Mouse (Mus musculus) heart, embryonic 10.5 days (tissue): ENCODE data around the gene Gata1. TPM values are rescaled to one million over a fixed set of nuclear protein-coding genes. Genes with fewer than 3 reads are reported as not detected.
"Not testable (repeated sequence)": the region's sequence is repeated elsewhere in the genome, so short reads cannot be mapped to it uniquely, and the experiment has no call there.

ENCODE experiments used
- DNase-seq: peaks from one replicate; pipeline ENCODE4 v3.0.0-alpha.2; 2017; ENCODE audit warnings: low spot score
- H3K27ac ChIP-seq: fragments of 300-500 bp; sonication (generic); 2 replicates; pipeline ENCODE4 v1.5.1; 2016; ENCODE audit warnings: mild to moderate bottlenecking
- H3K27me3 ChIP-seq: fragments of 300-500 bp; sonication (generic); 2 replicates; pipeline ENCODE4 v1.6.1; 2016; ENCODE audit warnings: mild to moderate bottlenecking; ENCODE audit not compliant: poor library complexity, insufficient read depth, severe bottlenecking
- H3K36me3 ChIP-seq: fragments of 300-500 bp; sonication (generic); 2 replicates; pipeline ENCODE4 v1.6.1; 2016; ENCODE audit warnings: mild to moderate bottlenecking, moderate library complexity
- H3K4me1 ChIP-seq: fragments of 300-500 bp; sonication (generic); 2 replicates; pipeline ENCODE4 v1.6.1; 2016; ENCODE audit warnings: mild to moderate bottlenecking
- H3K4me3 ChIP-seq: fragments of 300-500 bp; sonication (generic); 2 replicates; pipeline ENCODE4 v1.5.1; 2016; ENCODE audit warnings: mild to moderate bottlenecking, moderate library complexity
- H3K9me3 ChIP-seq: fragments of 300-500 bp; sonication (generic); 2 replicates; pipeline ENCODE4 v1.6.1; 2016; ENCODE audit warnings: mild to moderate bottlenecking, moderate library complexity
- WGBS: fragments of 180-500 bp; shearing (Covaris S2); methylation state at CpG from one replicate; pipeline ENCODE4 v1.1.7; 2016; 5-methylcytosine and 5-hydroxymethylcytosine counted together
- polyA plus RNA-seq: library from polyadenylated mRNA; unstranded; fragments of >200 nt; fragmentation: Nextera tagmentation; extraction: Ambion mirVana; gene quantifications from 2 replicates; pipeline ENCODE4 v1.2.1, GENCODE M21; 2016

Gata1 gene
- polyA plus RNA-seq, 1 experiment from 2014 or later = 20.2 TPM

- H3K27ac ChIP-seq = peak overlapping the region; percentile 86
- DNase-seq = peak; percentile 99
- H3K9me3 ChIP-seq = no peaks in the 10 kb centered on the region
- H3K27me3 ChIP-seq = no peaks in the 10 kb centered on the region
- no peaks in the 10 kb centered on the region for H3K36me3 ChIP-seq
- 14% methylated on average over 38 of the region's 38 CpGs for WGBS
- H3K4me3 ChIP-seq = peak overlapping the region; percentile 60
- H3K4me1 ChIP-seq = no peaks in the 10 kb centered on the region
Observed at GRCm38 (mm10) chrX:7947900-7948492, 29.9 kb downstream of the Gata1 start.

DNA sequence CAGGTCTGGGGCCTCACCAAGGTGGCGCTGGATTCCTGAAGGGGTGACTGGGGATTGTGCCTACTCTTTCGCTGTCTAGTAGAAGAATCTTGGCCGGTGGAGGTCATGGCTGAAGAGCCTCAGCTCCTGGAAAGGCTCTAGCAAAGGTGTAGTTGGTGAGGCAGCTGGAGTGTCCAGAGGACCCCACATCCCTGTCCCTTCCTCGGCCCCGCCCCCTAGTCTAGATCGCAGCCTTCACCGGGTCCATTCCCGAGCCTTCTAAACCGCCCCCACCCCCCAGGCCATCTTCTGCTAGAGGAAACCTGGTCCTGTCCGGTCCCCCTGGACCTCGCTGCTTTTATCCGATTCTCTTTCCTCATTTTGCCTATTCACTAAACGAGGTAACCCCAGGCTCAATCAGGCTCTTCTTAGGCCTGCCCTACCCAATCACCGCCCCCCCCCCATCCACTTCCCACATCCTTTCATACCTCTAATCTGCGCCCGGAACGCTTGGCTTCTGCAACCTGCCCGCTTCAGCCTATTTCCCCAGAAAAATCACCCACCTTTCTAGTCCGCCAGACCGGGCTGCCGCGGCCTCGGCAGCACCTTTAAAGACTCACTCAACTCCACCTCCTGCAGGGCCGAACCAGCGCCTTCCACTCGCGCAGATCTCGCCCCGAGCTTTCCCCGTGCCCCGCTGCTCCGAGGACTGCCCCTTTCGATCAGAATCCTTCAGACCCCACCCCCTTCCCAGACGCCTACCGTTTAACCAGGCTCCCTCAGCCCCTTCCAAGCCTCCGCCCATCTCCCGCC, 30.6 kb downstream of the Gata1 start, which contains the start of gene Hdac6:
Gene Hdac6, minus strand, starts transcription at position 782 of the 792 bp plus-strand sequence.
- DNase-seq = no peak
- Histone ChIP-seq H3K4me1 (no peaks in the 10 kb centered on the region), H3K27me3 (no peaks in the 10 kb centered on the region), H3K9me3 (no peaks in the 10 kb centered on the region), H3K36me3 (no peaks in the 10 kb centered on the region), H3K27ac (peak within 1 kb of the TSS; percentile 86), H3K4me3 (peak within 1 kb of the TSS; percentile 60)
- 17% methylated on average over 35 of the region's 37 CpGs for WGBS

DNA sequence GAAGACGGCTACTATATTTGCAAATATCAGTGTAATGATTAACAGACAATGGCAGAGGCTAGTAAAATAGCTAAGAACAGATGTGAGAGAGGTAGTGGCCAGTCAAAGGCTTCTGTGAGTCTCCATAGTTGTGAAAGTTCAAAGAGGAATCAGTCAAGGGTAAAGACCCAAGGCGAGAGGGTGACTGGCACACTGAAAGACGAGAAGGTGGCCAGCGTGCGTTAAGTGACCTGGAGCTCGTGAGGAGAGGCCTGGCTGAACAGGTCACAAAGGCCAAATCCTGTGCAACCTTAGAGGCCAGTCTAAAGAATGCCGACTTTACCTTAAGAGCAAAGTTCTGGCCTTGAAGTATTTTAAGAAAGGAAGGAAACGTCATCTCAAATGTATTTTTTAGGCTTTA, 32.3 kb downstream of the Gata1 start:
- H3K27me3 ChIP-seq = no peaks in the 10 kb centered on the region
- H3K9me3 ChIP-seq = no peaks in the 10 kb centered on the region
- H3K4me3 ChIP-seq = no peak overlapping the region
- no peak for DNase-seq
- peaks cover 11% of the 10 kb centered on the region; the same call in 1 of the 2 replicates for H3K36me3 ChIP-seq
- H3K27ac ChIP-seq = no peak overlapping the region
- no peaks in the 10 kb centered on the region for H3K4me1 ChIP-seq
- 83% methylated on average over 8 of the region's 8 CpGs for WGBS

GRCm38 (mm10) chrX:7937667-7938066, 40.2 kb downstream of the Gata1 start:
- 88% methylated on average over 6 of the region's 6 CpGs for WGBS
- Histone ChIP-seq H3K4me1 (no peaks in the 10 kb centered on the region), H3K9me3 (no peaks in the 10 kb centered on the region), H3K36me3 (peaks cover 46% of the 10 kb centered on the region), H3K27me3 (no peaks in the 10 kb centered on the region), H3K4me3 (no peak overlapping the region), H3K27ac (no peak overlapping the region)
- DNase-seq = no peak

- Histone ChIP-seq H3K9me3 (no peaks in the 10 kb centered on the region), H3K27me3 (no peaks in the 10 kb centered on the region), H3K27ac (no peak overlapping the region), H3K4me3 (no peak overlapping the region), H3K4me1 (no peaks in the 10 kb centered on the region), H3K36me3 (peaks cover 43% of the 10 kb centered on the region)
- WGBS = 33% methylated on average over 11 of the region's 11 CpGs
- no peak for DNase-seq
Observed at GRCm38 (mm10) chrX:7936874-7937273, 41.0 kb downstream of the Gata1 start.

DNA sequence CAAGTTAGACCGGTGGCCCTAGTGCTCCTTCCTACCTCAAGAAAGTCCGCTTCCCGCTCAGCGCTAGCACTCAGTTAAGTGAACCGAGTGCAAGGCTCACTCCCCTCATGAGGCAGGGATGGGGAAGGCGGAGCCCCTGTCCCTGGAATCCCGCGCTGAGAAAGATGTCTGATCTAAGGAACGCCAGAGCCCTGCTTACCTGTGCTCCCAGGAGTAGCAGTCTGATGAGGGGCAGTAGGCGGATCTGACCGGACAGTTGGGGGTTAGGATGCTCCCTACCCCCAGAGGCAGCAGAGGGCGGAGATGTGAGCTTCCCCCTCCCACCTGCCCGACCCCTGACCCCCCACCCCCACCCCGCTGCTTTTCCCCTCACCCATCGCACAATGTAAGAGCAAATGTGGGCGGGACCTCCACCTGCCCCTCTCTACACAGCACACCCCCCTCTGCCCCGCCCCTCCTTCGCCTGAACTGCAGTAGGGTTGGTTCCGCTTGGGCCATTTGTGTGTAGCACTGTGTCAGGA, 49.5 kb downstream of the Gata1 start, which contains the start of gene Eras:
Gene Eras, minus strand, starts transcription at position 338 of the 521 bp plus-strand sequence.
- no peaks in the 10 kb centered on the region for H3K9me3 ChIP-seq
- H3K27me3 ChIP-seq = peaks cover 63% of the 10 kb centered on the region
- H3K4me1 ChIP-seq = no peaks in the 10 kb centered on the region
- peaks cover 16% of the 10 kb centered on the region; the same call in 1 of the 2 replicates for H3K36me3 ChIP-seq
- WGBS = 12% methylated on average over 19 of the region's 19 CpGs
- H3K27ac ChIP-seq = no peak within 1 kb of the TSS
- no peak within 1 kb of the TSS for H3K4me3 ChIP-seq
- DNase-seq = no peak

DNA sequence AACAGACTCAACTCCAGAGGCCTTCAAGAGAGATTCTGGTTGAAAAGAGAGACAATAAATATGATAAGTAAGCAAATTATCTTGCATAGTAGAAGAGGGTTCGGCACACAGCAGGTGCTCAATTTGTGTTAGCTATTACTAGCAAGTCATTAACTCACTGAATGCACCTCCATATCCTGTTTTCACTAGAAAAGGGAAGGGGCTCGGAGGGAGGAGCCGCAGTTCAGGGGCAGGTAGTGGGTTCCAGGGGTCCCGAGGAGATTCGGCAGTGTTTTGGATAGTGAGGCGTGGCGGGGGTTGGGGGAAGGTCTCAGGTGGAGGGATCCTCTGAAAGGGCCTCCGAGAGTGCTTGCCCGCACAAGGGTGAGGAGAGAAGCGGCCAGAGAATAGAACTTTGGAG, 50.8 kb downstream of the Gata1 start:
- peaks cover 75% of the 10 kb centered on the region for H3K27me3 ChIP-seq
- no peak overlapping the region for H3K27ac ChIP-seq
- H3K9me3 ChIP-seq = no peaks in the 10 kb centered on the region
- no peak overlapping the region for H3K4me3 ChIP-seq
- peaks cover 16% of the 10 kb centered on the region; the same call in 1 of the 2 replicates for H3K36me3 ChIP-seq
- no peak for DNase-seq
- H3K4me1 ChIP-seq = peaks cover 3% of the 10 kb centered on the region; the same call in 1 of the 2 replicates
- WGBS = 18% methylated on average over 10 of the region's 10 CpGs

DNA sequence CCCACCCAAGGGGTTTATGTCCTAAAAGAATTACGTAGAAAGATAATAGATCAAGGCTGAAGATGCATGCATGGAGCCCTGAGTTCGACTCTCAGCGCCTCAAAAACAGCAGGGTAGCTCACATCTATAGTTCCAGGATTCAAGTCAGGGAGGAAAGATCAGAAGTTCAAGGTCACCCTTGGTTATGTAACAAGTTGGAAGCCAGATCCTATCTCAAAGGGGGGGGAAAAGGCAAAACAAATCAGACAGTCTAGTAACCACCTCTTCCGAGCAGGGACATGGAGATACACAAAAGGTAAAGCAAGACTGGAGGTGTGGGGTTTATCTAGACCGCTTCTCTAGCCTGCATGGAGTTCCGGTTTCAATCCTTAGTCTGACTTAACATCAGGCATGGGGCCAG, 51.6 kb downstream of the Gata1 start:
- no peak for DNase-seq
- H3K27me3 ChIP-seq = peaks cover 84% of the 10 kb centered on the region
- H3K36me3 ChIP-seq = peaks cover 12% of the 10 kb centered on the region; the same call in 1 of the 2 replicates
- no peak overlapping the region for H3K27ac ChIP-seq
- H3K4me3 ChIP-seq = no peak overlapping the region
- WGBS = 62% methylated on average over 6 of the region's 6 CpGs
- no peaks in the 10 kb centered on the region for H3K9me3 ChIP-seq
- peaks cover 6% of the 10 kb centered on the region; the same call in 1 of the 2 replicates for H3K4me1 ChIP-seq

DNA sequence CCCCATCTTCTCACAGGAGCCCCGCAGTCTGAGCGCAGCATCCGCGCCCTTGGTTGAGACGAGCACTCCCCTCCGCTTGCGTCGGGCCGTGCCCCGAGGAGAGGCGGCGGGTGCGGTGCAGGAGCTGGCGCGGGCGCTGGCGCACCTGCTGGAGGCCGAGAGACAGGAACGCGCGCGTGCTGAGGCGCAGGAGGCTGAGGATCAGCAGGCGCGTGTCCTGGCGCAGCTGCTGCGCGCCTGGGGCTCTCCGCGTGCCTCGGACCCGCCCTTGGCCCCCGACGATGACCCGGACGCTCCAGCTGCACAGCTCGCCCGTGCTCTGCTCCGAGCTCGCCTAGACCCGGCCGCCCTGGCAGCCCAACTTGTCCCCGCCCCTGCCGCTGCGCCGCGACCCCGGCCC, 55.8 kb downstream of the Gata1 start:
- DNase-seq = no peak
- Histone ChIP-seq H3K9me3 (no peaks in the 10 kb centered on the region), H3K27me3 (peaks cover 83% of the 10 kb centered on the region), H3K4me3 (peak overlapping the region; percentile 51), H3K4me1 (peaks cover 10% of the 10 kb centered on the region; the same call in 1 of the 2 replicates), H3K36me3 (no peaks in the 10 kb centered on the region), H3K27ac (no peak overlapping the region)
- 6% methylated on average over 45 of the region's 48 CpGs for WGBS

GRCm38 (mm10) chrX:7919601-7920383, 58.1 kb downstream of the Gata1 start, which contains the start of gene Pcsk1n:
Pcsk1n (plus strand) TSS chrX:7919822.
- 15% methylated on average over 39 of the region's 40 CpGs for WGBS
- no peak within 1 kb of the TSS; the same call in 1 of the 2 replicates for H3K27ac ChIP-seq

DNA sequence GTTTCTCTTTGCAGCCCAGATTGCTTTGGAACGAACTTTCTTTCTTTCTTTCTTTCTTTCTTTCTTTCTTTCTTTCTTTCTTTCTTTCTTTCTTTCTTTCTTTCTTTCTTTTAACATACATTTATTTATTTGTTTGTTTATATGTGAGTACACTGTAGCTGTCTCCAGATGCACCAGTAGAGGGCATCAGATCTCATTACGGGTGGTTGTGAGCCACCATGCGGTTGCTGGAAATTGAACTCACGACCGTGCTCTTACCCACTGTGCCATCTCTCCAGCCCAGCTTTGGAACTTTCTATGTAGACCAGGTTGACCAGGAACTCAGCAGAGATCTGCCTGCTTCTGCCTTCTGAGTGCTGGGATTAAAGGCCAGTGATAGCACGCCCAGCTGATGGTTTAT, 59.9 kb downstream of the Gata1 start:
- peaks cover 47% of the 10 kb centered on the region for H3K27me3 ChIP-seq
- H3K9me3 ChIP-seq = not testable (repeated sequence)
- WGBS = 58% methylated on average over 6 of the region's 6 CpGs

More at GRCm38 (mm10) chrX:7919601-7920383, 58.1 kb downstream of the Gata1 start, which contains the start of gene Pcsk1n:
- no peak for DNase-seq
- peak within 1 kb of the TSS; percentile 48 for H3K4me3 ChIP-seq
- no peaks in the 10 kb centered on the region for H3K9me3 ChIP-seq
- no peaks in the 10 kb centered on the region for H3K36me3 ChIP-seq
- peaks cover 65% of the 10 kb centered on the region for H3K27me3 ChIP-seq
- H3K4me1 ChIP-seq = peaks cover 10% of the 10 kb centered on the region; the same call in 1 of the 2 replicates

DNA sequence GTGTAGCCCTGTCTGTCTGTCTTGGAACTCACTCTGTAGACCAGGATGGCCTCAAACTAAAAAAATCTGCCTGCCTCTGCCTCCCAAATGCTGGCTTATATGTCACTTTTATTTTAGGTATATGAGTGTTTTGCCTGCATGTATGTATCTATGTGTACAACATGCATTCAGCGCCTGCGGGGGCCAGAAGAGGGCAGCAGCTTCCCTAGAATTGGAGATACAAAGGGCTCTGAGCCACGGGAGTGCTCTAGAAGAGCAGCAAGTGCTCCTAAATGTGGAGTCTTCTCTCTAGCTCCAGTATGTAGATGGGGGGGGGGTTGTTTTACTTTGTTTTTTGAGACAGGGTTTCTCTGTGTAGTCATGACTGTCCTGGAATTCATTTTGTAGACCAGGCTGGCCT, 62.2 kb downstream of the Gata1 start:
- not testable (repeated sequence) for DNase-seq, H3K4me3 ChIP-seq, H3K4me1 ChIP-seq, H3K27ac ChIP-seq, H3K9me3 ChIP-seq, H3K36me3 ChIP-seq
- WGBS = 11% methylated on average over 3 of the region's 3 CpGs
- H3K27me3 ChIP-seq = peaks cover 24% of the 10 kb centered on the region

More for the DNA sequence above, 59.9 kb downstream of the Gata1 start:
- not testable (repeated sequence) for H3K36me3 ChIP-seq, DNase-seq, H3K27ac ChIP-seq, H3K4me3 ChIP-seq, H3K4me1 ChIP-seq
